Mouse (Mus musculus): ENCODE data around the gene Mynn. TPM values are rescaled to one million over a fixed set of nuclear protein-coding genes. Genes with fewer than 3 reads are reported as not detected.

Gene Mynn
- polyA plus RNA-seq, 1 experiment from 2014 or later: 28.7 TPM

DNA sequence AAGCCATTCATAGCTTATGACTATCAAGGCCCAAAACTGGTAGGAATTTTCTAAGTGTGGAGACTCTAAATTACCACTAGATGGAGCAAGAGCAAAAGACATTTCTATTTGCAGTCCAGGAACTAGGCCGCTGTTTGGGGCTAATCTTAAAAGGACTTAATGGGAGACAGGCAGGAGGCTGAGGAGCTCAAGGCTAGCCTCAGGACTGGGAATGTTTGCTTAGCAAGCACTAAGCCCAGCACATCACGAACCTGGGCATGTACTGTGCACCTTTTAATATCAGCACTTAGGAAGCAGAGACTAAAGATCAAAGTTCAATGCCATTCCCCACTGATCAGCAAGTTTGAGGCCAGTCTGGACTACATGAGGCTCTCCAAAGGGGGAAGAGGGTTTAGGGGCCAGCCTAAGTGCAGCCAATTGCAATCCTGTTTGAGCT is 9.4 kb upstream of the Mynn start:
- 3% methylated on average over 2 of the region's 2 CpGs for WGBS
- ATAC-seq (replicated peaks; ENCODE audit: low FRiP score, low read depth) (peak; percentile 78), DNase-seq (ENCODE audit: low spot score) (peak; percentile 95)
- Histone ChIP-seq H3K4me1 (replicated peaks; ENCODE audit: insufficient read depth, low read length) (no peaks in the 10 kb centered on the region), H3K36me3 (ENCODE audit: insufficient read depth, low read length) (no peaks in the 10 kb centered on the region), H3K4me2 (ENCODE audit: low read length) (no peak overlapping the region), H3K27me3 (ENCODE audit: insufficient read depth, low read length) (no peaks in the 10 kb centered on the region), H3K9ac (ENCODE audit: low read depth, low read length) (no peak overlapping the region), H3K4me3 (replicated peaks; ENCODE audit: low read depth, low read length) (no peak overlapping the region), H3K9me3 (replicated peaks; ENCODE audit: low read length) (no peaks in the 10 kb centered on the region), H3K27ac (no peak overlapping the region)
- TF ChIP-seq CTCF (IDR thresholded peaks at IDR 0.05; ENCODE audit: low read depth): peak; percentile 86

GRCm38 (mm10) chr3:30593719-30594485 is 8.0 kb upstream of the Mynn start:
- no peak overlapping the region for H3K4me3 ChIP-seq (replicated peaks; ENCODE audit: low read depth, low read length)
- H3K9ac ChIP-seq (ENCODE audit: low read depth, low read length): no peak overlapping the region
- no peak overlapping the region for H3K4me2 ChIP-seq (ENCODE audit: low read length)
- H3K9me3 ChIP-seq (replicated peaks; ENCODE audit: low read length): no peaks in the 10 kb centered on the region
- ATAC-seq (replicated peaks; ENCODE audit: low FRiP score, low read depth) (no peak), DNase-seq (ENCODE audit: low spot score) (peak; percentile 36)
- TF ChIP-seq CTCF (IDR thresholded peaks at IDR 0.05; ENCODE audit: low read depth): peak; percentile 28; the same call in 1 of the 2 replicates
- no peaks in the 10 kb centered on the region for H3K27me3 ChIP-seq (ENCODE audit: insufficient read depth, low read length)
- WGBS: 82% methylated on average over 4 of the region's 4 CpGs
- no peaks in the 10 kb centered on the region for H3K36me3 ChIP-seq (ENCODE audit: insufficient read depth, low read length)
- no peak overlapping the region for H3K27ac ChIP-seq
- H3K4me1 ChIP-seq (replicated peaks; ENCODE audit: insufficient read depth, low read length): no peaks in the 10 kb centered on the region

DNA sequence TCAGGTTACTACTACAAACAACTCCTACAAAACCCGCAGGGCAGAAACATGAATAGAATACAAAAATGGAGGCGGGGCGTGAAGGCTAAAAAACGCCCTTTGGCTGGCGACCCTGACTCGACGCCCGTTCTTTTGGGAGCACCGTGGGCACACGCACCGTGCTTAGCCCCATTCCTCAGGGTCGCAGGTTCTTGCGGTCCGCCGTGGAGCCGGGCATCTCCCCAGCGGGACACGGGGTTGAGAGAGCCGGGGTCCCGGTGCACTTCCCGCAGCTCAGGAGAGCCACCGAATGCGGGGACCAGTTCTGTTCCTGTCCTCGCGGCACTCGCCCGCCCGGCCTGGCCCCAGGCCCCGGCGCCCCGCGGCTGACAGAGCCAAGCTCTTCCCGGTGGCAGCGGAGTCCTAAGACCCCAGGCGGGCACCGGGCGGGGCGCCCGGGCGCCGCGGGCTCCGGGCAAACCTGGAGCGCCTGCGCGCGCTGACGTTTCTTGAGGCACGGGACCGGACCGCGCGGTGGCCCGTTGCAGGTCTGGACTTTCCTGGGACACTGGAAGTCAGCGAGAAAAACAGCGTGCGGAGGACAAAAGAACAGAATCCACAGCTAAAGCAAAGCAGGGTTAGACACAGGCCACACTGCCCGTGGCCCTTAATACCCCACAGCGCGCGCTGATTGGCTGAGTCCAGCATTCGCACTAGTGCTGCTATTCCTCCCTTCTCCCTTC is 6.6 kb upstream of the Mynn start:
- Histone ChIP-seq H3K36me3 (ENCODE audit: insufficient read depth, low read length) (no peaks in the 10 kb centered on the region), H3K4me3 (replicated peaks; ENCODE audit: low read depth, low read length) (peak overlapping the region; percentile 68), H3K4me1 (replicated peaks; ENCODE audit: insufficient read depth, low read length) (no peaks in the 10 kb centered on the region; the same call in 1 of the 2 replicates), H3K9me3 (replicated peaks; ENCODE audit: low read length) (no peaks in the 10 kb centered on the region), H3K27ac (peak overlapping the region; percentile 20; the same call in 1 of the 2 replicates), H3K27me3 (ENCODE audit: insufficient read depth, low read length) (no peaks in the 10 kb centered on the region), H3K9ac (ENCODE audit: low read depth, low read length) (peak overlapping the region; percentile 66), H3K4me2 (ENCODE audit: low read length) (peak overlapping the region; percentile 92)
- WGBS: under 1% methylated on average over 62 of the region's 62 CpGs
- peak; percentile 31 for DNase-seq (ENCODE audit: low spot score)
- peak; percentile 2; the same call in 1 of the 2 replicates for ATAC-seq (replicated peaks; ENCODE audit: low FRiP score, low read depth)
- no peak for TF ChIP-seq CTCF (IDR thresholded peaks at IDR 0.05; ENCODE audit: low read depth)

- H3K27me3 ChIP-seq (ENCODE audit: insufficient read depth, low read length): no peaks in the 10 kb centered on the region
- H3K36me3 ChIP-seq (ENCODE audit: insufficient read depth, low read length): no peaks in the 10 kb centered on the region
- no peak overlapping the region for H3K27ac ChIP-seq
- no peak for DNase-seq (ENCODE audit: low spot score)
- WGBS: 83% methylated on average over 7 of the region's 7 CpGs
- ATAC-seq (replicated peaks; ENCODE audit: low FRiP score, low read depth): no peak
- TF ChIP-seq CTCF (IDR thresholded peaks at IDR 0.05; ENCODE audit: low read depth): no peak
- H3K4me1 ChIP-seq (replicated peaks; ENCODE audit: insufficient read depth, low read length): no peaks in the 10 kb centered on the region; the same call in 1 of the 2 replicates
- no peaks in the 10 kb centered on the region for H3K9me3 ChIP-seq (replicated peaks; ENCODE audit: low read length)
- no peak overlapping the region for H3K9ac ChIP-seq (ENCODE audit: low read depth, low read length)
- H3K4me3 ChIP-seq (replicated peaks; ENCODE audit: low read depth, low read length): no peak overlapping the region
- no peak overlapping the region for H3K4me2 ChIP-seq (ENCODE audit: low read length)
Observed at GRCm38 (mm10) chr3:30597271-30597670, 4.6 kb upstream of the Mynn start.

GRCm38 (mm10) chr3:30599711-30600545 is 1.9 kb upstream of the Mynn start, which contains the start of gene Actrt3:
TSS of gene Actrt3 (minus strand) at chr3:30599939.
- WGBS: 2% methylated on average over 32 of the region's 32 CpGs
- peak; percentile 11 for DNase-seq (ENCODE audit: low spot score)

More at GRCm38 (mm10) chr3:30599711-30600545, 1.9 kb upstream of the Mynn start, which contains the start of gene Actrt3:
- Histone ChIP-seq H3K4me2 (ENCODE audit: low read length) (peak within 1 kb of the TSS; percentile 73), H3K36me3 (ENCODE audit: insufficient read depth, low read length) (no peaks in the 10 kb centered on the region), H3K4me3 (replicated peaks; ENCODE audit: low read depth, low read length) (peak within 1 kb of the TSS; percentile 93), H3K27me3 (ENCODE audit: insufficient read depth, low read length) (no peaks in the 10 kb centered on the region), H3K27ac (peak within 1 kb of the TSS; percentile 55; the same call in 1 of the 2 replicates), H3K9me3 (replicated peaks; ENCODE audit: low read length) (no peaks in the 10 kb centered on the region), H3K9ac (ENCODE audit: low read depth, low read length) (peak within 1 kb of the TSS; percentile 36; the same call in 1 of the 2 replicates), H3K4me1 (replicated peaks; ENCODE audit: insufficient read depth, low read length) (peaks cover 6% of the 10 kb centered on the region)
- no peak for TF ChIP-seq CTCF (IDR thresholded peaks at IDR 0.05; ENCODE audit: low read depth)
- no peak for ATAC-seq (replicated peaks; ENCODE audit: low FRiP score, low read depth)

Measured in kidney, postnatal 0 days (tissue).